Mouse (Mus musculus) embryonic facial prominence, embryonic 15.5 days (tissue): Measurements from ENCODE around the gene Diaph2. TPM values are rescaled to one million over a fixed set of nuclear protein-coding genes. Genes with fewer than 3 reads are reported as not detected.
"Not testable (repeated sequence)": the region's sequence is repeated elsewhere in the genome, so short reads cannot be mapped to it uniquely, and the experiment has no call there.

ENCODE experiments used
- ATAC-seq: fragments of 200-750 bp; cut with Nextera tagmentation; 2 replicates; pipeline ENCODE4 v1.8.0; 2017; ENCODE audit warnings: low read depth, moderate TSS enrichment; ENCODE audit not compliant: insufficient number of reproducible peaks, low FRiP score, low TSS enrichment
- H3K27ac ChIP-seq: fragments of 300-500 bp; sonication (generic); replicated peaks from 2 replicates; pipeline ENCODE4 v1.5.1; 2015; ENCODE audit warnings: mild to moderate bottlenecking, inconsistent platforms
- H3K27me3 ChIP-seq: fragments of 300-500 bp; sonication (generic); 2 replicates; pipeline ENCODE4 v1.6.1; 2015; ENCODE audit warnings: inconsistent platforms
- H3K36me3 ChIP-seq: fragments of 300-500 bp; sonication (generic); 2 replicates; pipeline ENCODE4 v1.6.1; 2015; ENCODE audit warnings: mild to moderate bottlenecking, inconsistent platforms
- H3K4me1 ChIP-seq: fragments of 300-500 bp; sonication (generic); 2 replicates; pipeline ENCODE4 v1.6.1; 2015; ENCODE audit warnings: inconsistent platforms
- H3K4me2 ChIP-seq: fragments of 300-500 bp; sonication (generic); replicated peaks from 2 replicates; pipeline ENCODE4 v1.6.1; 2015; ENCODE audit warnings: mild to moderate bottlenecking, inconsistent platforms
- H3K4me3 ChIP-seq: fragments of 300-500 bp; sonication (generic); replicated peaks from 2 replicates; pipeline ENCODE4 v1.5.1; 2015; ENCODE audit warnings: mild to moderate bottlenecking, inconsistent platforms
- H3K9ac ChIP-seq: fragments of 300-500 bp; sonication (generic); 2 replicates; pipeline ENCODE4 v1.6.1; 2015; ENCODE audit warnings: inconsistent platforms
- H3K9me3 ChIP-seq: fragments of 300-500 bp; sonication (generic); replicated peaks from 2 replicates; pipeline ENCODE4 v1.6.1; 2016; ENCODE audit warnings: inconsistent platforms
- WGBS: fragments of 180-500 bp; shearing (Covaris S2); methylation state at CpG from one replicate; pipeline ENCODE4 v1.1.7; 2015; 5-methylcytosine and 5-hydroxymethylcytosine counted together
- polyA plus RNA-seq: library from polyadenylated mRNA; unstranded; fragments of >200 nt; fragmentation: Nextera tagmentation; extraction: Ambion mirVana; gene quantifications from 2 replicates; pipeline ENCODE4 v1.2.1, GENCODE M21; 2015

The Diaph2 gene
- polyA plus RNA-seq, 1 experiment from 2014 or later, result 7.0 TPM

DNA sequence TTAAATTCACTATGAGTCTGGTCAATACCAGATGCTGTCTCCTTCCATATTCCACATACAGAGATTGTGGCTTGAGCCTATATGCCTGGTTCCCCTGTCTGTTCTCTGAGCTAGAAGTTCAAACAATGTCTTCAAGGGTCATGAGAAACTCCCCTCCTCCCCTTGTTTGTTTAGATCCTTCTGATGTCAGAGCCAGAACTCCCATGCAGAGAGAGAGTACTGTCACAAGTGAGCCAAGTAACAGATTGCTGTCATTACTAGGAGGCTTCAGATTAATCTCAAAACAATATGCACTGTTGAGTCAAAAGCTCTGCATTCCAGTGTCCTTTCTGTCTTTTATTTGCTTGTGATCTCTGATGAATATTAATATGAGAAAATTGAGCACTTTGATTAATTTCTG lies 7.1 kb downstream of the Diaph2 start:
- H3K36me3 ChIP-seq, result no peaks in the 10 kb centered on the region
- no peak overlapping the region for H3K9ac ChIP-seq
- no peak overlapping the region for H3K4me3 ChIP-seq
- no peak for ATAC-seq
- no peak overlapping the region for H3K4me2 ChIP-seq
- no peak overlapping the region for H3K27ac ChIP-seq
- no peaks in the 10 kb centered on the region for H3K9me3 ChIP-seq
- H3K4me1 ChIP-seq, result no peaks in the 10 kb centered on the region
- no peaks in the 10 kb centered on the region for H3K27me3 ChIP-seq

DNA sequence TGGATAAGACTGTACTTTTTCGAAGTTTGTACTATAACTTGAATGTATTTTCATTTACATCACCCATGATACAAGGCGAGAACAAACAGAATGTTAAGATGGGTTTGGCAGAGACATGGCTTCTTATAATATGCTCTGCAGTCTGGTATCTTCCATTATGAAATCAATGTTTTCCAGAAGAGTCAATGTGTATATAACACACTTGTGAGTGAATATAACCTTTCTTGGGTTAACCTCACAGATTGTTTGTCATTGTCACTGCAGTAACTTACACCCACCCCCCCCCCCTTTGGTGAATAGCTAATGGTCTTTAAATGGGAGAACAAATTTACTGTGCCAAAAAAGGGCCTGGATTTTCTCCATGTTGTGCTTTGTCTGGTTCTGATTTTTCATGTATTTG lies 13.1 kb downstream of the Diaph2 start:
- Histone ChIP-seq H3K9ac (no peak overlapping the region), H3K9me3 (no peaks in the 10 kb centered on the region), H3K36me3 (no peaks in the 10 kb centered on the region), H3K4me1 (no peaks in the 10 kb centered on the region), H3K27me3 (no peaks in the 10 kb centered on the region), H3K4me2 (no peak overlapping the region), H3K27ac (no peak overlapping the region), H3K4me3 (no peak overlapping the region)
- ATAC-seq, result no peak
- 89% methylated on average over 2 of the region's 2 CpGs for WGBS

DNA sequence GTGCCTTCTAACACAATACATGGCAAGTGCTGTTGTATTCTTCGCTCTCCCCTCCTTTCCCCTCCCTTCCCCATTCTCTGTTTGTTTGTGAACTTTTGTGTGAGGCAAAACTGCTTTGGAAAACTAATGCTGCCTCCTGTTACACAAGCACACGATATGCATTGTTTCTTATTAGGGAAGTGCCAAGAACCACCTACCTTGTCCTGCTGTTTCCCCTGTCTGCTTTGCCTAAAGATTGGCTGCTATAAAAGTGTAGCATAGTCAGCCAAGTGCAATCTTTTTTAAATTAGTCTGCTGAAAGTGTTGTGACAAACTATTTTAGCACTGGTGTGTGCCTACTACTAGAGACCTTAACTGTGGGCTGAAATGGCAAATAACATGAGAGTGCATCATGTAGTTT lies 15.8 kb downstream of the Diaph2 start:
- 80% methylated on average over 2 of the region's 2 CpGs for WGBS
- Histone ChIP-seq H3K9me3 (no peaks in the 10 kb centered on the region), H3K4me2 (no peak overlapping the region), H3K27me3 (no peaks in the 10 kb centered on the region), H3K4me3 (no peak overlapping the region), H3K4me1 (no peaks in the 10 kb centered on the region), H3K27ac (no peak overlapping the region), H3K36me3 (no peaks in the 10 kb centered on the region), H3K9ac (no peak overlapping the region)
- no peak for ATAC-seq

DNA sequence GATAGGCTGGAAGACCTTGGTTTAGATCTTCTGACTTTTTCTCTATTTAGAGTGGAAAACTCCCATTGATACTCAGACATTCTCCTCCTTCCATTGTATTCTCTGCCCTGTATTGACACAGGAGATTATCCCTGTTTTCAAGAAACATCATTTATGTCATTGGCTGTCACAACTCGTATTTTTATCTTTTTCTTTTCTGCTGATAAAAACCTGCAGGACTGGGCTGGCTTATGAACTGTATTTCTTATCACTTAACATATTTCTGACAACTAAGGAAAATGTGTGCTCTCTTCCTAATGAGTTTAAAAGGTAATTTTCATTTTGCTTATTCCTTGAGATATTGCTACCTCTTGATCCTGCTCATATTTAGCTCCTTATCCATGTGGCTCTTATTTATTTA lies 17.3 kb downstream of the Diaph2 start:
- Histone ChIP-seq H3K27me3 (no peaks in the 10 kb centered on the region), H3K4me3 (no peak overlapping the region), H3K4me2 (no peak overlapping the region), H3K36me3 (no peaks in the 10 kb centered on the region), H3K27ac (no peak overlapping the region), H3K9ac (no peak overlapping the region), H3K4me1 (no peaks in the 10 kb centered on the region), H3K9me3 (no peaks in the 10 kb centered on the region)
- ATAC-seq, result no peak
- 62% methylated on average over 1 of the region's 1 CpGs for WGBS

DNA sequence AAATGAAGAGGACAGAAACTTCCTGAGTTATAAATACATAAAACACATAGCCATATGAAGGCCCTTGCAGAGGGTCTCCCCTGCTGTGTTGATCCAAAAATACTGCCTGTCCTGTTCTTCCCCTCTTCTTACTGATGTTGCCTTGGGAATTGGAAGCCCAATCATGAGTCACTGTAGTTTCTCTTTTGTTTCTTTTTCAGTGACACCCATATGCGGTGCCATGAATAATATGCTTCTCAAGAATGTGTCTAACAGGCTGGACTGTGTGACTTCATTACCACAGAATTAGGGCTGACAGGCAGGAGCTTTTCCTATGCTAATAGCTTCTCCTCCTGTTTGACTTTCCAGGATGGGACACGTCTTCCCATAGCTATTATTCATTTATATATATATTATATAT lies 21.1 kb downstream of the Diaph2 start:
- ATAC-seq, result no peak
- Histone ChIP-seq H3K27ac (no peak overlapping the region), H3K36me3 (no peaks in the 10 kb centered on the region), H3K9me3 (no peaks in the 10 kb centered on the region), H3K4me1 (no peaks in the 10 kb centered on the region), H3K4me3 (no peak overlapping the region), H3K4me2 (no peak overlapping the region), H3K27me3 (no peaks in the 10 kb centered on the region), H3K9ac (no peak overlapping the region)
- WGBS, result 46% methylated on average over 2 of the region's 2 CpGs

DNA sequence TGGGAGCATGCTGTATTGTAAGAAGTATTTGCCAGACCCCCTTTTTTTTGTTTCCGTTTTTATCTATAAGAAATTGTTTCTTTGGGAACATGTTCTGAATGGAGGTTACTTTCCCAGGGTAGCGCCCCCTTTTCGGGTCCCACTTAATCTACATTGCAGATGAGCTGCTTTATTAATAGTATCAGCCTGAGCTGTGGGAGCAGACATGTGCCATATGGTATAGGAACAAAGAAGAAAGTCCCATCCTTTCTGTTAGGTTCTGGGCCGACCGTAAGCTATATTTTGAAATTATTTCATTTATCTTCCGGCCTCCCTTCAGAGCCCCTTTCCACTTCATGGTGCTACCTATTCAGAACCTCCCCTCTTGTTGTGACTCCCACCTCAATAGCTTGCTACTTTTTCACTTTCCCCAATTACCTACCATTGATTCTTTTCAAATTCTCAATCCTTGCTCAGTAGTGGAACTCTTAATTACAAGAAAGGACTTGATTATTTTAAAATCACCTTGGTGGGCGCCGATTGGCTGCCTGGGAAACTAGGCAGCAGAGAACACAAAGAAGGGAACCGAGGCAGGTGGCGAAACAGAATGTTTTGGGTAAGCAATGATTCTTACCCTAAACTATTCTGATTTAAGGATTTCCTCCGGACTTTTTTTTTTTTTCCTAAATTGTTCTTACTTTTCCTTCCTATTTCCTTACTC lies 24.2 kb downstream of the Diaph2 start:
- 81% methylated on average over 11 of the region's 11 CpGs for WGBS
- no peaks in the 10 kb centered on the region for H3K9me3 ChIP-seq
- H3K4me1 ChIP-seq, result no peaks in the 10 kb centered on the region
- H3K27ac ChIP-seq, result no peak overlapping the region
- H3K4me3 ChIP-seq, result no peak overlapping the region
- no peak overlapping the region for H3K4me2 ChIP-seq
- no peak overlapping the region for H3K9ac ChIP-seq
- no peaks in the 10 kb centered on the region for H3K36me3 ChIP-seq
- ATAC-seq, result no peak
- H3K27me3 ChIP-seq, result no peaks in the 10 kb centered on the region

DNA sequence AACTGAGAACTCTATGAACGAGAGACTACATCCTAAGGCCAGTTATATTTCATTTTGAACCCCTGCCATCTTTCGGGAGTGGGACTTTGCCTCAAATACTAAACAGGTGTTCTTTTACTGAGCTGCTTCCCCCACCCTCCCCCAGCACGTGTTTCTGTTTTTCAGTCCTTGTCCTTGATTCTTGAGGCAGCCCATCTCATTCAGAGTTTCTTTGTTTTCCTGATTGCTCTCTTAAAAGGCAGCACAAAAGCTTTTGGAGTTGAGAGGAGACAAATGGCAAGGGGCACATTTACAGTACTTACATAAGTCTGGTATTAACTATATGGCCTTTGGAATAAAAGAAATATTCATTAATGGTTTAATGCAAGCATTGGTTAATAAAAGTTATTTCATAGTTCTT lies 24.9 kb downstream of the Diaph2 start:
- Histone ChIP-seq H3K27ac (no peak overlapping the region), H3K4me3 (no peak overlapping the region), H3K9ac (no peak overlapping the region), H3K9me3 (no peaks in the 10 kb centered on the region), H3K27me3 (no peaks in the 10 kb centered on the region), H3K36me3 (no peaks in the 10 kb centered on the region), H3K4me1 (no peaks in the 10 kb centered on the region), H3K4me2 (no peak overlapping the region)
- ATAC-seq, result no peak
- 28% methylated on average over 3 of the region's 3 CpGs for WGBS

DNA sequence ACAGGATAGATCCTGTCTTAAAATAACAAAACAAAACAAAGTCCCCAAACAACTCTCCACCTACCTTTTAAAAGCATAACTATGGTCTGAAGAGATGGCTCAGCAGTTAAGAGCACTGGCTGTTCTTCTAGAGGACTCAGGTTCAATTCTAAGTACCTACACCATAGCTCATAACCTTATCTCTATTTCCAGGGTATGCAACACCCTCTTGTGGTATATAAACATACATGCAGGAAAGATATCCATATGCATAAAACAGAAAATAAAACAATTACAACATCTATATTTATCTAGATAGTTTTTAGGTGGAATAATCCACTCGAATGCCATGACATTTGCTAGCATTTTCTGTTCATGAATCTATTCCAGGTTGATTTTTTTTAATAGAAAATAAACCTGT lies 27.2 kb downstream of the Diaph2 start:
- Histone ChIP-seq H3K4me1 (no peaks in the 10 kb centered on the region), H3K27me3 (no peaks in the 10 kb centered on the region), H3K4me3 (no peak overlapping the region), H3K9me3 (no peaks in the 10 kb centered on the region), H3K27ac (no peak overlapping the region), H3K9ac (no peak overlapping the region), H3K36me3 (no peaks in the 10 kb centered on the region), H3K4me2 (no peak overlapping the region)
- 70% methylated on average over 1 of the region's 1 CpGs for WGBS
- no peak for ATAC-seq

DNA sequence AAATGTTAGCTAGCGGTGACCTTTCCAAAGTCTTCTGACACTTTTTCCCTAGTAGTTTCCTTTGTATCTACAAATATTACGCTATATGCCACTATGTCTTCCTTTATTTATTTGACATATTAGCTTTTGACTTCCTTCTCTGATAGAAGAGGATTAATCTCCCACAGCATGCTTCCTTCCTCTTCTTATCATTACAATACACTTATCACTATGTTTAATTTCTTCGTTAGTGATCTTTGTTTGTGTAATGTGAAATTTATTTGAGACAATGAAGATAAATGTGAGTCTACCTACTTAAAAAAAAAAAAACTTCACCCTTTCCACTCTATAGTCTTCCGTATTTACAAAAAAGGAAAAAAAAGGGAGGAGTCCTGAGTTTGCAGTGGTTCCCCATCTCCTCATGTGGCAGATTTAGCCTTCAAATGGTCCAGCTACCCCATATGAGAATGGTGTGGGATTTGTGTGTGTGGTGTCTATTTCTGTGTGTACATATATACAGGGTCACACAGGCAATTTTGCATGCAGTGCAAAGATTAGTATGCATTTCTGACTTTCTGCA lies 27.9 kb downstream of the Diaph2 start:
- no peak overlapping the region for H3K27ac ChIP-seq
- no peak overlapping the region for H3K4me3 ChIP-seq
- no peaks in the 10 kb centered on the region for H3K36me3 ChIP-seq
- H3K4me1 ChIP-seq, result no peaks in the 10 kb centered on the region
- no peak overlapping the region for H3K9ac ChIP-seq
- H3K27me3 ChIP-seq, result no peaks in the 10 kb centered on the region
- no peak overlapping the region for H3K4me2 ChIP-seq
- WGBS, result 89% methylated on average over 4 of the region's 4 CpGs
- no peak for ATAC-seq
- H3K9me3 ChIP-seq, result no peaks in the 10 kb centered on the region

DNA sequence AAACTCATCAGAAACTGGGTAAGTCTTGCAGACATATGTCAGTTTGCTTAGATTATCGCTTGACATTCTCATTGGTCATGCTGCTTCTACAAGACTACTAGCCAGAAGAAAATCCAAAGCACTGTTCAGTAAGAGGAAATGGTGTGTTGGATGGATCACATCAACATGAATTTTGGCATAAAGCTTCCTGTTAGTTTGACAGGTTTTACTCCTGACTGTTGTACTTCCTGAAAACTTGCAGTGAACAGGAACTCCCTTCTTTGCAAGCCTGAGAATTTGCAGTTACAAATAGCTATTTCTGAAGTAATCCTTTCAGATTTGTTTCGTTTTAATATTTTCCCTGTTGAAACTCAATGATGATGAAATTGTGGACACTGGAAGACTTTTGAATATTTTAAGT lies 32.3 kb downstream of the Diaph2 start:
- Histone ChIP-seq H3K9me3 (no peaks in the 10 kb centered on the region), H3K4me3 (no peak overlapping the region), H3K4me1 (no peaks in the 10 kb centered on the region), H3K27me3 (no peaks in the 10 kb centered on the region), H3K27ac (no peak overlapping the region), H3K4me2 (no peak overlapping the region), H3K36me3 (no peaks in the 10 kb centered on the region), H3K9ac (no peak overlapping the region)
- 74% methylated on average over 2 of the region's 2 CpGs for WGBS
- no peak for ATAC-seq

DNA sequence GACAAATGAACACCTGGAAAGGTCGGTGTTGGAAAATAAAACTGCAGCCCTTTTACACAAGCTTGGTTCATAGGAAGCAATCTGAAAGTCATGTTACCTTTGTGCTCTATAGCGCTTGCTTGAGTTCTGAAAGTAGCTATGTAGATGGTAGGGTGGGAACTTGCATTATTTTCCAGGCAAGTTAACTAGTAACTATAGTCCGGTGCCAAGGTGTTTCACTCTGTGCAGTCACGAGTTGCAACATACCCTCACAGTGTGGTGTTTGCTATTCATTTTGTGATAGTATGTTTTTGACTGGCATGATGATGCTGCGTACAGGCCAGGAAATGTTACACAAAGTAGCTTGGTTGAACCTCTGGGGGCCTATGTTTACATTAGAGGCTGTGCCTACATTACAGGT lies 34.5 kb downstream of the Diaph2 start:
- H3K9ac ChIP-seq, result no peak overlapping the region
- H3K27me3 ChIP-seq, result no peaks in the 10 kb centered on the region
- H3K4me3 ChIP-seq, result no peak overlapping the region
- H3K27ac ChIP-seq, result no peak overlapping the region
- no peaks in the 10 kb centered on the region for H3K9me3 ChIP-seq
- no peaks in the 10 kb centered on the region for H3K4me1 ChIP-seq
- no peak for ATAC-seq
- no peaks in the 10 kb centered on the region for H3K36me3 ChIP-seq
- H3K4me2 ChIP-seq, result no peak overlapping the region
- 86% methylated on average over 5 of the region's 5 CpGs for WGBS

DNA sequence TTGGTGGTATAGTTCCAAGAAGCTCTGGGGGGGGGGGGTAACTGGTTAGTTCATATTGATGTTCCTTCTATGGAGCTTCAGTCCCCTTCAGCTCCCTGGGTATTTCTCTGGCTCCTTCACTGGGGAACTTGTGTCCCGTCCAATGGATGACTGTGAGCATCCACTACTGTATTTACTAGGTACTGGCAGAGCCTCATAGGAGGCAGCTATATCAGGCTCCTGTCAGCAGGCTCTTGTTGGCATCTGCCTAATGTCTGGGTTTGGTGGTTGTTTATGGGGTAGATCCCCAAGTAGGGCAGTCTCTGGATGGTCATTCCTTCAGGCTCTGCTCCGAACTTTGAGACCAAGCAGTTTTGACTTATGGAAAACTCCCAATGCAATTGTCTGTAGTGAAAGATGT lies 50.4 kb downstream of the Diaph2 start:
- H3K4me2 ChIP-seq, H3K36me3 ChIP-seq, H3K9me3 ChIP-seq, ATAC-seq, H3K27me3 ChIP-seq, H3K4me3 ChIP-seq, H3K9ac ChIP-seq, H3K4me1 ChIP-seq, H3K27ac ChIP-seq: not testable (repeated sequence)
- 81% methylated on average over 2 of the region's 2 CpGs for WGBS
